Mouse (Mus musculus): Measurements from ENCODE around the gene Fgf23. TPM values are rescaled to one million over a fixed set of nuclear protein-coding genes. Genes with fewer than 3 reads are reported as not detected.

The Fgf23 gene
- total RNA-seq (2022), result not detected

GRCm38 (mm10) chr6:127072817-127073216 lies at the start of gene Fgf23:
Gene Fgf23 (plus strand): TSS chr6:127072902.
- DNase-seq (ENCODE audit: low spot score in 2 of 2), result no peak

- DNase-seq (ENCODE audit: low spot score in 2 of 2), result peak; percentile 75 to 81
These were observed 47.9 kb upstream of the Fgf23 start for GRCm38 (mm10) chr6:127024836-127025235.

DNA sequence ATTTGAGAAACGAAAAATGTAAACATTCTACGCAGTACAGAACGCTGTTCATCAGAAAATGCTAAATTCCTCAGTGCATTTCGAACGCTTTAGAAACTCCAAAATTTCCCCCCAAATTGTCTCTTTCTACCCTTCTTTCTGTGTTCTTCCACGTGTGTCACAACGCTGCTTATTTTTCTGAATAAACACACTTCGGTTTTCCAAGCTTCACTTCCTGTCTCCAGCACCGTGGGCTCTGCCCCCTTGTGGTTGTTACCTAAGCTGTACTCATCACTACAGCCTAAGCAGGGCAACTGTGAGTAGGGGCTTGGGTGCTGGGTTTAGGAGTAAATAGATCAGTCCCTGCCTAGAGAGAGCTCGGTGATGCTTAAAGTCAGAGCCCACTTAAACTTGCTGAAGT lies 37.9 kb upstream of the Fgf23 start:
- DNase-seq (ENCODE audit: low spot score in 2 of 2), result no peak

DNA sequence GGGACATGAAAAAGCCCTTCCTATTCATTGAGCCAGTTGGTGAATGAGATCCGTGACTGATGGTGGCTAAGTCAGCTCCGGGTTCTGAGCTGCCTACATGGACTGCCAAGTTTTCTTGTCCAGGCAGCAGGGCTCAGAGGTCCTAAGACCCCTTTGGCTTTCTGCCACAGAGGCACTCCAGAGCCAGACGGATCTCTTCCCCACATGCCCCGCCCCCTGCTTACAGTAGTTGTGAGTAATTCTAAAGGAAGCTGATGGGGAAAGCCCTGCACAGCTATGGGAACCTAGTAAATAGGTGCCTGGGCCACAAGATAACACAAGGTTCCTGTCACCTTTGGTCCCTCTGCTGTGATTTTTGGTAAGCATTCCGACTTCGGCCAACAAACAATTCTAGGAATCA lies 27.8 kb upstream of the Fgf23 start:
- DNase-seq (ENCODE audit: low spot score in 2 of 2), result no peak

DNA sequence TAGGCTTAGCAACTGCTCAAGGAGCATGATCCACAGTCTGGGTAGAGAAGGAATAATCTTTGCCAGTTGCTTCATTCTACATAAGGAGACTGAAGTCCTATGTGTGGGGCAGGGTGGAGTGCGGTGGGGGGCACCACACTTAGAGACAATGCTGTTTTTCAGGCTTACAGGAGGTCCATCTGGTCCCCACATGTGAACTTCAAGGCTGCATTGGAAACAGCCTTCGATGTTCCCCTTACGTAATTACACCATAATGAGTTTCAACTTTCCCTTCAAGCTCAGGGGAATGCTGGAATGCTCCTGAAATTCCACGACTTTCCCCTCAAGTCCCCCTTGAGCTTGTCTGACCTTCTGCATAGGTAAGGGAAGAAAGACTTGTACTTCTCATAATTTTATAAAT lies 21.9 kb upstream of the Fgf23 start:
- DNase-seq (ENCODE audit: low spot score in 2 of 2), result no peak

GRCm38 (mm10) chr6:127056990-127057588 lies 15.6 kb upstream of the Fgf23 start:
- no peak for DNase-seq (ENCODE audit: low spot score in 2 of 2)

DNA sequence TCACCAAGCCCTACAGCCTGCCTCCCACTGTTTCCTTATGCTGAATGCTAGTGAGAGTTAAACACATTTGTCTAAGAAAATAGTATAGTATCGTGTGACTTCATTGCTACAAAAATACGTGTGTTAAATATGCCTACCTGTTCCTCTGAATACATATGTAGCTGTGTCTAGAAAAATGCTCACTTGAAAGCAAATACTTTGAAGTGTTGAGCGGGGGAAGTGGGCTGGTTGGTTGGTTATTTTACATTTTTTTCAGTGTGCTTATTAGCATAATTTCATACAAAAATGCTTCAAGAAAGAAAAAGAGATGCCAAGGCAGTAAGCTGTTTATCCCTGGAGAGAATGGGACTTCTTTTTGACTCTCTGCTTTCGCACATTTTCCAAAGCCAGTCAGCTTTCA lies 12.7 kb upstream of the Fgf23 start:
- no peak for DNase-seq (ENCODE audit: low spot score in 2 of 2)

GRCm38 (mm10) chr6:127063915-127064314 lies 8.8 kb upstream of the Fgf23 start:
- DNase-seq (ENCODE audit: low spot score in 2 of 2), result no peak

- DNase-seq (ENCODE audit: low spot score in 2 of 2), result no peak
These were observed 7.9 kb upstream of the Fgf23 start for GRCm38 (mm10) chr6:127064815-127065214.

GRCm38 (mm10) chr6:127079867-127080731 lies 7.4 kb downstream of the Fgf23 start:
- no peak for DNase-seq (ENCODE audit: low spot score in 2 of 2)

GRCm38 (mm10) chr6:127081820-127082219 lies 9.1 kb downstream of the Fgf23 start:
- no peak for DNase-seq (ENCODE audit: low spot score in 2 of 2)

DNA sequence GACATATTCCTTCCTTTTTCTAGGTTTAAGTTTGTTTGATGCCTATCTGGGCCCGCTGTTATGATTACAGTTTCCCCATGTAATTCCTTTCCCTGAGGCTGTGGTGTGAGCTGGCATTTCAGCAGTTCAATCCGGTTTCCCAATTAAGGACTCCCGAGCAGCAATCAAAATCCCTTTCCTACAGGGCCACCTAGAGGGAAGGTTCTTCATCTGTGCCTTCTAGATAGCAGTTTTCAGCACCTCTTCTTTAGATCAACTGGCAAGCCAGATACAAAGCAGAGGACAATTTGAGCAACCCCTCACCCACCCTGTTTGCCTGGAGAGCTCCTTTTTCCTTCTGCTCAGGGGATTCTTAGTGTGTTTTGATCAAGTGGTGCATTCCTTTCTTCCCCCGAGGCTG lies 14.0 kb downstream of the Fgf23 start:
- no peak for DNase-seq (ENCODE audit: low spot score in 2 of 2)

- no peak for DNase-seq (ENCODE audit: low spot score in 2 of 2)
These were observed 21.9 kb downstream of the Fgf23 start for GRCm38 (mm10) chr6:127094565-127094964.

DNA sequence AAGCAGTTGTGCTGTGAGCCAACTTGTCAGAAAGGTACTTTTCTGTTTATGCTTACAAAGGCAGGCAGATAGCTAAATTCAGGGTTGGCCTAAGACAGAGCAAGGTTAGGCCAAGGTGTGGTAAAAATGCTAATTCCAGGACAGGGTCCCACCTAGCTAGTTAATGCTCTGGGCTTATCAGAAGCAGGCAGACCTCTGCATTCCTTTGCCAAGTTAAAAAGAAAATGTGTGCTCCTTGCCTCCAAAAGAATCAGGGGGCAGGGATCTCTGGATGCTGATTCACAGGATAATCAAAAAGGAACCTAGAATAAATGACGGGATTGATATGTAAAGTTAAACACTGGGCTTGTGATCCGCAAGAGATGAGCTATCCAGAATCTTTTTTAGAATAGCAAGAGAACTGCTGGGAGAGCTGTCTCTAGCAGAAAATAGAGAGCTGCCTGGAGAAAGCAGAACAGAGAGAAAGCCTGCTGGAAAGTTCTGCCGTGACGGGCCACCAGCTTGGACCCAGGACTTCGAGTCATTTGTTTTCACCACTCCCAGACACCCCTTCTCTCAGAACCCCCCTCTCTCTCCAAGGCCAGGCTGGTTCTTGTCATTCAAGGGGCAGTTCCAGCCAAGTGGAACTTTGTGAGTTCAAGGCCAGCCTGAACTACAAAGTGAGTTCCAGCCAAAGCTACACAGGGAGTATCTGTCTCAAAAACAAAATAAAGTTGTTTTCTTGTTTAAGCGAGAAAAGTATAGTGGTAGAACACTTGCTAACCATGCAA lies 31.0 kb downstream of the Fgf23 start:
- DNase-seq (ENCODE audit: low spot score in 2 of 2), result no peak

DNA sequence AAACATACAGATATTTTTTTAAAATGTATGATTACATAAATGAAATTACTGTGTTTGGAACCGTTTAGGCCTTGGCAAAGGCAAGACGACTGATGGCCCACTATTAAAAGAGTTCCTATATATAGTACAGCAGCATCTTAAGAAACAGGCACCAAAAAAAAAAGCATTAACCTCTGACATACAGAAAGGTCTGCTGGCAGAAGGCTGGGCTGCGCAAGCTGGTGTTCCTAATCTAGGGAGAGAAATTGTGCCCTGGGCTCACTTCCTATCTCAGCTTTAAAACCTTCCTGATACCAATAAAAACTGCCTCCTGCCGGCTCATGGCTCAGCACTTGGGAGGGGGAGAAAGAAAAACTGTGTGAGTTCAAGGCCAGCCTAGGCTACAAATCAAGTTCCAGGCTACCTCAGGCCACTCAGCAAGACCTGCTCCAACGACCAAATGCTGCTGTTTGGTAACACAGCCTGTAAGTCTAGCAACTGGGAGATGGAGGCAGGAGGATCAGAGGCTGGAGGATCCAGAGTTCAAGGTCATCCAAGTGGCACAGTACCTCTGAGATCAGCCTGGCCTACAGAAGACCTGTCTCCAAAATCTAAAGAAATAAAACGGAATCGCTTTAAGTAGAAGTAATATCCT lies 31.8 kb downstream of the Fgf23 start:
- DNase-seq (ENCODE audit: low spot score in 2 of 2), result peak in 1 of 2 experiments; percentile 34

DNA sequence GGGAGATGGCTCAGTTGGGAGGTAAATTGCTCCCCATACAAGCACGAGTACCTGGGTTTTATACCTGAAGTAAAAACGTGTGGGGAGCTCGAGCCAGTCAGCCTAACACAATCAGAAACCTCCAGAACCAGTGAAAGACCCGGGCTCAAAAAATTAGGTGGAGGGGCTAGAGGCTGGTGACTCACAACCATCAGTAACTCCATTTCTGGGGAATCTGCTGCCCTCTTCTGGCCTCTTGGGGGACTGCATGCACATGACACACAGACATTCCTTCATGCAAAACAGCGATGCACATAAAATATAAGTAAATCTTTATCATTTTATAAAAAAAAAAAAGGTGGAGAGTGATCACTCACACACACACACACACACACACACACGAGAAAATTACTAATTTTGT lies 32.4 kb downstream of the Fgf23 start:
- peak; percentile 50 to 55 for DNase-seq (ENCODE audit: low spot score in 2 of 2)

- DNase-seq (ENCODE audit: low spot score in 2 of 2), result peak; percentile 68 to 80
These were observed 33.5 kb downstream of the Fgf23 start for GRCm38 (mm10) chr6:127106189-127106588.

GRCm38 (mm10) chr6:127106726-127107125 lies 34.0 kb downstream of the Fgf23 start:
- no peak for DNase-seq (ENCODE audit: low spot score in 2 of 2)

DNA sequence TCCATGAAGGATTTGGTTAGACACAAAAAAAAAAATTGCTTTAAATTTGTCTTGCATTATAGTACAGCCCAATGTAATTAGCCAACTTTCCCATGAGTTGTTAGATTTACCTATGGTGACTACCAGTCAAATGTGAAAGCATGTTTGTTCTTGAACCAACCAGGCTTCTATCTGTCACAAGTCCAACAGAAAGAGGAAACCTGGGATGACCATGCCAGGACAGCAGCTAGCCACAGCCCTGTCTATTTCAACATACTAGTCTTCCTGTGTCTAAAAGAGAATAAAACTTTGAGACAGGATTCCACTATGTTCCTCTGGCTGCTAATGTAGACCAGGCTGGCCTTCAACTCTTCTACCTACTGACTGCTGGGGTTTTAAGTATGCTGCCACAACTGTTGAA lies 34.7 kb downstream of the Fgf23 start:
- no peak for DNase-seq (ENCODE audit: low spot score in 2 of 2)

DNA sequence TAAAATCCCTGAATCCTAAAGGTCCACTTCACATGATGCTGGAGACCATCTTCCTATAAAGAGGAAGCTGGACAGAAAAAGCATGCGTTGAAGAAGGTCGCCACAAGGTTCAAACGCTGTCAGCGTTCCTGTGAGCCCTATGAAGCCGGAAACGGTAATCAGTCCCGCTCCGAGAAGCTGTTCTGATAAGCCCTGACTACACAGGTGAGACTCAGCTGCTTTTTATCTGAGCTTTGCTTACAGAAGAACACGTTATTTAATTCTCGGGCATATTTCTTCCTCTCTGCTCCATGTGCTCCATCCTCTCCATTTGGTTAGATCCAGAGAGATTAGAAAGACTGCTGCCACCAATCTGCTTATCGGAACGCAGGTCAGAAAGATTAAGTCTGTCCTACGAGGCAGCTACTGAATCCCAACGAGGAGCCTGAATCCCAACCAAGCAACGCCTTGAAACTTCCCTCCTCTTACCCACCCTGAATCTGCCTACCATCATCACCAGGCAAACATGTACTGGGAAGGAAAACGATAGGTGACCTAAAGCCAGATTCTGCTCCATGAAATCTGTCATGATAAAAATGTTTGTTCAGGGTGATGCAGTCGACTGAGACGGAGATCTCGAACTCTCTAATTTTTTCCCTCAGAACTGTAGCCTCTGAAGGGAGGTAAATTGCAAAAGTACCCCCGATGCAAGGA lies 35.8 kb downstream of the Fgf23 start:
- DNase-seq (ENCODE audit: low spot score in 2 of 2), result no peak

- DNase-seq (ENCODE audit: low spot score in 2 of 2), result peak; percentile 94 to 95
These were observed 36.8 kb downstream of the Fgf23 start, which contains the start of gene Tigar for GRCm38 (mm10) chr6:127109402-127109930. Gene Tigar (minus strand): TSS chr6:127109557.

Data from gastrocnemius, adult 8-10 months (tissue).